Comparison of ENCODE assay signal across 25 mouse cellular contexts in the genomic region with DNA sequence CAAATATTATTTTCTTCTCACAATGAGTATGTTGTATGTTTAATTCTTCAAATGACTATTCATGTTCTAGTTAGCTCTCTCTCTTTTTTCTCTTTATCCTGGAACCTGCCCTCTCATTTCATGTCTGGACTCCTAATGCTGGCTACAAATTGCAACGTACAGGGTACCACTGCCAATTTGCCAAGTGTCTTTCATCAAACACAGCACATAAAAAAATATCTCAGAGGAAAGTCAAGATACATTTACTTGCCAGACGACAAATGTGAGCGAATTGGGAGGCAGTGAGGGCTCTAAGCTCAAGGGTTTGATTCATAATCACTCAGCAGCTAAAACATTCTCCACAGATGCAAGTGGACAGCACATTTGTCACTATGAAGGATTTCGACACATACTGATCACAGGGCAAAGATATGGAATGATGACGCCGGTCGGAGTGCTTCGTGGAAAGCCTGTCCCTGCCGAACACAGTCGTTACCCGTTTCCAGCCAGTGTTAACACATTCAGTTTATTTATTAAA.
A peak's percentile ranks its signal among the peaks of the same experiment; 100 is the strongest.
DNase-seq lines count a peak whose midpoint lies in the region; ATAC-seq and TF ChIP-seq lines count a peak whose summit lies in the region.
"Had no signal": no experiment of that assay in that cellular context is flagged by ENCODE, and none has a peak within 500 bp of the region (broad histone marks: within the 10 kb centered on the region; RNA-seq: fewer than 3 reads in every experiment).

No protein-coding gene starts in this region.

- no peaks in the 10 kb centered on the region for H3K4me1 ChIP-seq in heart, postnatal 0 days (ENCODE audit: control insufficient read depth, insufficient read depth)
- H3K4me1 ChIP-seq in heart, embryonic 11.5 days (ENCODE audit: control insufficient read depth, insufficient read depth, low read length), result no peaks in the 10 kb centered on the region
- no peaks in the 10 kb centered on the region for H3K4me1 ChIP-seq in neural tube, embryonic 13.5 days (replicated peaks)
- H3K4me1 ChIP-seq in cerebellum, adult 2 months (ENCODE audit: control insufficient read depth, insufficient read depth, low read length), result no peaks in the 10 kb centered on the region
- H3K4me1 ChIP-seq: forebrain, embryonic 10.5 days; heart, embryonic 15.5 days; kidney, embryonic 15.5 days; liver, embryonic 13.5 days; midbrain, embryonic 10.5 days had no signal

- no peak for TF ChIP-seq EP300 in heart, postnatal 0 days (IDR thresholded peaks at IDR 0.05; ENCODE audit: low read depth)

- no peak for TF ChIP-seq CTCF in heart, postnatal 0 days (IDR thresholded peaks at IDR 0.05; ENCODE audit: low read depth)
- no peak for TF ChIP-seq CTCF in cerebellum, adult 2 months (IDR thresholded peaks at IDR 0.05; ENCODE audit: borderline replicate concordance, insufficient read depth, low read depth, low read length)

- H3K4me2 ChIP-seq in heart, postnatal 0 days (ENCODE audit: low read depth, low read length), result 0 out of 2 replicates have a peak overlapping the region, but pooled peaks have one; percentile 8
- H3K4me2 ChIP-seq in heart, embryonic 11.5 days, result no peak overlapping the region
- H3K4me2 ChIP-seq in neural tube, embryonic 13.5 days, result peak overlapping the region; percentile 13; the same call in 1 of the 2 replicates
- H3K4me2 ChIP-seq: heart, embryonic 15.5 days; kidney, embryonic 15.5 days; liver, embryonic 13.5 days had no signal

- H3K9me3 ChIP-seq in heart, postnatal 0 days (replicated peaks; ENCODE audit: control insufficient read depth, low read length), result no peaks in the 10 kb centered on the region
- no peaks in the 10 kb centered on the region for H3K9me3 ChIP-seq in heart, embryonic 11.5 days (replicated peaks; ENCODE audit: control insufficient read depth, low read length)
- H3K9me3 ChIP-seq in neural tube, embryonic 13.5 days, result no peaks in the 10 kb centered on the region
- H3K9me3 ChIP-seq: forebrain, embryonic 10.5 days; heart, embryonic 15.5 days; kidney, embryonic 15.5 days; liver, embryonic 13.5 days; midbrain, embryonic 10.5 days had no signal

- no peaks in the 10 kb centered on the region for H3K27me3 ChIP-seq in heart, postnatal 0 days (ENCODE audit: control insufficient read depth, insufficient read depth, low read length)
- H3K27me3 ChIP-seq in heart, embryonic 11.5 days (ENCODE audit: control insufficient read depth, insufficient read depth, low read length), result no peaks in the 10 kb centered on the region
- no peaks in the 10 kb centered on the region for H3K27me3 ChIP-seq in neural tube, embryonic 13.5 days
- H3K27me3 ChIP-seq in cerebellum, adult 2 months (ENCODE audit: control insufficient read depth, insufficient read depth, low read length), result no peaks in the 10 kb centered on the region
- H3K27me3 ChIP-seq: heart, embryonic 15.5 days; kidney, embryonic 15.5 days; liver, embryonic 13.5 days; Patski had no signal

- no peak for ATAC-seq in heart, postnatal 0 days (ENCODE audit: insufficient read depth, low read depth)
- ATAC-seq in heart, embryonic 11.5 days (replicated peaks; ENCODE audit: insufficient number of reproducible peaks, low FRiP score, low TSS enrichment), result no peak
- ATAC-seq in neural tube, embryonic 13.5 days (ENCODE audit: low read depth), result no peak
- ATAC-seq: forebrain, embryonic 16.5 days; midbrain, embryonic 16.5 days; Patski had no signal

- TF ChIP-seq POLR2A in cerebellum, adult 2 months (IDR thresholded peaks at IDR 0.05; ENCODE audit: borderline replicate concordance, insufficient read depth, low read length), result no peak

- H3K4me3 ChIP-seq in heart, postnatal 0 days (ENCODE audit: low read depth, low read length), result no peak overlapping the region
- H3K4me3 ChIP-seq in heart, embryonic 11.5 days (ENCODE audit: low read depth, low read length), result no peak overlapping the region
- H3K4me3 ChIP-seq in neural tube, embryonic 13.5 days, result no peak overlapping the region
- H3K4me3 ChIP-seq in cerebellum, adult 2 months (replicated peaks; ENCODE audit: insufficient read depth, low read depth, low read length), result no peak overlapping the region
- H3K4me3 ChIP-seq: forebrain, embryonic 10.5 days; heart, embryonic 15.5 days; kidney, embryonic 15.5 days; liver, embryonic 13.5 days; midbrain, embryonic 10.5 days; myocyte had no signal

- H3K36me3 ChIP-seq in heart, postnatal 0 days (replicated peaks; ENCODE audit: control insufficient read depth, insufficient read depth, low read length), result no peaks in the 10 kb centered on the region
- no peaks in the 10 kb centered on the region for H3K36me3 ChIP-seq in heart, embryonic 11.5 days (ENCODE audit: control insufficient read depth, insufficient read depth, low read length)
- H3K36me3 ChIP-seq in neural tube, embryonic 13.5 days, result no peaks in the 10 kb centered on the region
- H3K36me3 ChIP-seq: heart, embryonic 15.5 days; liver, embryonic 13.5 days had no signal

- H3K27ac ChIP-seq in heart, postnatal 0 days (ENCODE audit: low read depth), result no peak overlapping the region
- no peak overlapping the region for H3K27ac ChIP-seq in heart, embryonic 11.5 days (ENCODE audit: low read depth, low read length)
- H3K27ac ChIP-seq in neural tube, embryonic 13.5 days (replicated peaks), result no peak overlapping the region
- no peak overlapping the region for H3K27ac ChIP-seq in cerebellum, adult 2 months (ENCODE audit: insufficient read depth, low read length)
- H3K27ac ChIP-seq: forebrain, embryonic 10.5 days; heart, embryonic 15.5 days; kidney, embryonic 15.5 days; liver, embryonic 13.5 days; macrophage; midbrain, embryonic 10.5 days had no signal

- DNase-seq in heart, postnatal 0 days (ENCODE audit: low spot score), result no peak
- DNase-seq in neural tube, embryonic 10.5 days (ENCODE audit: extremely low spot score, low spot score), result no peak
- peak; percentile 26 for DNase-seq in lung, postnatal 14 days
- DNase-seq in cerebellum, adult 2 months, result no peak
- no peak for DNase-seq in urinary bladder, adult 18-20 months (ENCODE audit: low spot score in 2 of 2)
- DNase-seq: adrenal gland, adult 2 months; cerebellum, adult 11 months; cerebellum, postnatal 14 days; gastrocnemius, postnatal 10 days; kidney, adult 11 months; kidney, postnatal 4 days; layer of hippocampus, adult 9-11 months; liver, embryonic 13.5 days; thymus, adult 2 months had no signal

- 24% methylated on average over 11 of the region's 11 CpGs for WGBS in heart, postnatal 0 days
- 49% methylated on average over 11 of the region's 11 CpGs for whole genome bisulfite sequencing in heart, embryonic 11.5 days (ENCODE audit: insufficient replicate concordance)
- WGBS in neural tube, embryonic 13.5 days, result 81% methylated on average over 11 of the region's 11 CpGs
- WGBS in cerebellum, adult 2 months, result 84% methylated on average over 11 of the region's 11 CpGs

- no peak overlapping the region for H3K9ac ChIP-seq in heart, postnatal 0 days (replicated peaks; ENCODE audit: low read depth, low read length)
- no peak overlapping the region for H3K9ac ChIP-seq in heart, embryonic 11.5 days (ENCODE audit: low read depth, low read length)
- no peak overlapping the region for H3K9ac ChIP-seq in neural tube, embryonic 13.5 days
- H3K9ac ChIP-seq: heart, embryonic 15.5 days; kidney, embryonic 15.5 days; liver, embryonic 13.5 days had no signal
